Mouse (Mus musculus): ENCODE data around the gene Birc2. TPM values are rescaled to one million over a fixed set of nuclear protein-coding genes. Genes with fewer than 3 reads are reported as not detected.

Gene Birc2
- polyA plus RNA-seq, 1 experiment = 43.6 TPM

- DNase-seq = peak; percentile 44
- Histone ChIP-seq H3K4me3 (ENCODE audit: control insufficient read depth, insufficient read depth, low read length) (no peak overlapping the region), H3K27me3 (ENCODE audit: control insufficient read depth, insufficient read depth, low read length) (no peaks in the 10 kb centered on the region), H3K27ac (ENCODE audit: control insufficient read depth, insufficient read depth, low read length) (peak overlapping the region; percentile 75), H3K4me1 (replicated peaks; ENCODE audit: control insufficient read depth, insufficient read depth, low read length) (peaks cover 44% of the 10 kb centered on the region), H3K36me3 (ENCODE audit: control insufficient read depth, insufficient read depth, low read length) (no peaks in the 10 kb centered on the region)
- WGBS = 6% methylated on average over 3 of the region's 3 CpGs
- TF ChIP-seq POLR2A (IDR thresholded peaks at IDR 0.05; ENCODE audit: control insufficient read depth, extremely low read depth, insufficient read depth, low read length, poor library complexity) (no peak), CTCF (IDR thresholded peaks at IDR 0.05; ENCODE audit: borderline replicate concordance, control insufficient read depth, extremely low read depth, insufficient read depth, low read length, poor library complexity) (no peak)
Observed at GRCm38 (mm10) chr9:7775986-7776385, 60.9 kb downstream of the Birc2 start.

- no peak for TF ChIP-seq CTCF (IDR thresholded peaks at IDR 0.05; ENCODE audit: borderline replicate concordance, control insufficient read depth, extremely low read depth, insufficient read depth, low read length, poor library complexity)
- no peak for TF ChIP-seq POLR2A (IDR thresholded peaks at IDR 0.05; ENCODE audit: control insufficient read depth, extremely low read depth, insufficient read depth, low read length, poor library complexity)
- Histone ChIP-seq H3K36me3 (ENCODE audit: control insufficient read depth, insufficient read depth, low read length) (peaks cover 3% of the 10 kb centered on the region; the same call in 1 of the 2 replicates), H3K27me3 (ENCODE audit: control insufficient read depth, insufficient read depth, low read length) (no peaks in the 10 kb centered on the region), H3K4me3 (ENCODE audit: control insufficient read depth, insufficient read depth, low read length) (no peak overlapping the region), H3K4me1 (replicated peaks; ENCODE audit: control insufficient read depth, insufficient read depth, low read length) (peaks cover 42% of the 10 kb centered on the region), H3K27ac (ENCODE audit: control insufficient read depth, insufficient read depth, low read length) (no peak overlapping the region)
- DNase-seq = no peak
- WGBS = 72% methylated on average over 2 of the region's 2 CpGs
Observed at GRCm38 (mm10) chr9:7775011-7775410, 61.9 kb downstream of the Birc2 start.

GRCm38 (mm10) chr9:7774538-7774937, 62.3 kb downstream of the Birc2 start:
- DNase-seq = no peak
- no peaks in the 10 kb centered on the region for H3K27me3 ChIP-seq (ENCODE audit: control insufficient read depth, insufficient read depth, low read length)
- WGBS = 58% methylated on average over 10 of the region's 10 CpGs
- peaks cover 38% of the 10 kb centered on the region for H3K4me1 ChIP-seq (replicated peaks; ENCODE audit: control insufficient read depth, insufficient read depth, low read length)
- H3K27ac ChIP-seq (ENCODE audit: control insufficient read depth, insufficient read depth, low read length) = peak overlapping the region; percentile 47
- no peak for TF ChIP-seq POLR2A (IDR thresholded peaks at IDR 0.05; ENCODE audit: control insufficient read depth, extremely low read depth, insufficient read depth, low read length, poor library complexity)
- TF ChIP-seq CTCF (IDR thresholded peaks at IDR 0.05; ENCODE audit: borderline replicate concordance, control insufficient read depth, extremely low read depth, insufficient read depth, low read length, poor library complexity) = no peak
- H3K36me3 ChIP-seq (ENCODE audit: control insufficient read depth, insufficient read depth, low read length) = peaks cover 8% of the 10 kb centered on the region; the same call in 1 of the 2 replicates
- no peak overlapping the region for H3K4me3 ChIP-seq (ENCODE audit: control insufficient read depth, insufficient read depth, low read length)

- WGBS = 93% methylated on average over 5 of the region's 5 CpGs
- no peaks in the 10 kb centered on the region for H3K27me3 ChIP-seq (ENCODE audit: control insufficient read depth, insufficient read depth, low read length)
- no peak for TF ChIP-seq CTCF (IDR thresholded peaks at IDR 0.05; ENCODE audit: borderline replicate concordance, control insufficient read depth, extremely low read depth, insufficient read depth, low read length, poor library complexity)
- TF ChIP-seq POLR2A (IDR thresholded peaks at IDR 0.05; ENCODE audit: control insufficient read depth, extremely low read depth, insufficient read depth, low read length, poor library complexity) = no peak
- H3K4me3 ChIP-seq (ENCODE audit: control insufficient read depth, insufficient read depth, low read length) = no peak overlapping the region
- H3K4me1 ChIP-seq (replicated peaks; ENCODE audit: control insufficient read depth, insufficient read depth, low read length) = peaks cover 33% of the 10 kb centered on the region
- H3K27ac ChIP-seq (ENCODE audit: control insufficient read depth, insufficient read depth, low read length) = peak overlapping the region; percentile 73; the same call in 1 of the 2 replicates
- H3K36me3 ChIP-seq (ENCODE audit: control insufficient read depth, insufficient read depth, low read length) = peaks cover 13% of the 10 kb centered on the region
- no peak for DNase-seq
Observed at GRCm38 (mm10) chr9:7773686-7774085, 63.2 kb downstream of the Birc2 start.

- H3K4me3 ChIP-seq (ENCODE audit: control insufficient read depth, insufficient read depth, low read length) = no peak overlapping the region
- H3K36me3 ChIP-seq (ENCODE audit: control insufficient read depth, insufficient read depth, low read length) = peaks cover 16% of the 10 kb centered on the region
- H3K4me1 ChIP-seq (replicated peaks; ENCODE audit: control insufficient read depth, insufficient read depth, low read length) = peaks cover 30% of the 10 kb centered on the region
- no peak for TF ChIP-seq POLR2A (IDR thresholded peaks at IDR 0.05; ENCODE audit: control insufficient read depth, extremely low read depth, insufficient read depth, low read length, poor library complexity)
- TF ChIP-seq CTCF (IDR thresholded peaks at IDR 0.05; ENCODE audit: borderline replicate concordance, control insufficient read depth, extremely low read depth, insufficient read depth, low read length, poor library complexity) = no peak
- 93% methylated on average over 4 of the region's 4 CpGs for WGBS
- DNase-seq = no peak
- no peaks in the 10 kb centered on the region for H3K27me3 ChIP-seq (ENCODE audit: control insufficient read depth, insufficient read depth, low read length)
- peak overlapping the region; percentile 9; the same call in 1 of the 2 replicates for H3K27ac ChIP-seq (ENCODE audit: control insufficient read depth, insufficient read depth, low read length)
Observed at GRCm38 (mm10) chr9:7772773-7773454, 64.0 kb downstream of the Birc2 start.

GRCm38 (mm10) chr9:7772361-7772760, 64.5 kb downstream of the Birc2 start:
- Histone ChIP-seq H3K27ac (ENCODE audit: control insufficient read depth, insufficient read depth, low read length) (no peak overlapping the region), H3K4me1 (replicated peaks; ENCODE audit: control insufficient read depth, insufficient read depth, low read length) (peaks cover 35% of the 10 kb centered on the region), H3K36me3 (ENCODE audit: control insufficient read depth, insufficient read depth, low read length) (peaks cover 16% of the 10 kb centered on the region), H3K4me3 (ENCODE audit: control insufficient read depth, insufficient read depth, low read length) (no peak overlapping the region), H3K27me3 (ENCODE audit: control insufficient read depth, insufficient read depth, low read length) (no peaks in the 10 kb centered on the region)
- no peak for DNase-seq
- TF ChIP-seq POLR2A (IDR thresholded peaks at IDR 0.05; ENCODE audit: control insufficient read depth, extremely low read depth, insufficient read depth, low read length, poor library complexity) (no peak), CTCF (IDR thresholded peaks at IDR 0.05; ENCODE audit: borderline replicate concordance, control insufficient read depth, extremely low read depth, insufficient read depth, low read length, poor library complexity) (no peak)
- 96% methylated on average over 2 of the region's 2 CpGs for WGBS
